Mouse (Mus musculus) brain, embryonic 14.5 days (tissue): Measurements from ENCODE around the gene Cd34. TPM values are rescaled to one million over a fixed set of nuclear protein-coding genes. Genes with fewer than 3 reads are reported as not detected.

Experiments
- DNase-seq: peaks from one replicate; pipeline ENCODE4 v3.0.0-alpha.2; 2011; ENCODE audit warnings: low read depth
- CTCF ChIP-seq: fragments of 200-500 bp; IDR thresholded peaks from 2 replicates; pipeline ENCODE4 v1.5.1; 2012; ENCODE audit warnings: inconsistent platforms, mild to moderate bottlenecking, moderate library complexity, borderline replicate concordance; ENCODE audit not compliant: insufficient read depth, insufficient read length; ENCODE audit errors: extremely low read depth
- POLR2A ChIP-seq: fragments of 200-500 bp; IDR thresholded peaks from 2 replicates; pipeline ENCODE4 v1.6.1; 2012; ENCODE audit warnings: mild to moderate bottlenecking, inconsistent platforms, borderline replicate concordance; ENCODE audit not compliant: poor library complexity, insufficient read depth, insufficient read length, severe bottlenecking; ENCODE audit errors: extremely low read depth
- polyA plus RNA-seq: library from polyadenylated mRNA; depleted of rRNA; stranded (reverse); fragments of >200 nt; gene quantifications from 2 replicates; pipeline ENCODE4 v1.2.3, GENCODE M21; 2012; rRNA removed

The Cd34 gene
- polyA plus RNA-seq, 1 experiment, result 33.1 TPM

DNA sequence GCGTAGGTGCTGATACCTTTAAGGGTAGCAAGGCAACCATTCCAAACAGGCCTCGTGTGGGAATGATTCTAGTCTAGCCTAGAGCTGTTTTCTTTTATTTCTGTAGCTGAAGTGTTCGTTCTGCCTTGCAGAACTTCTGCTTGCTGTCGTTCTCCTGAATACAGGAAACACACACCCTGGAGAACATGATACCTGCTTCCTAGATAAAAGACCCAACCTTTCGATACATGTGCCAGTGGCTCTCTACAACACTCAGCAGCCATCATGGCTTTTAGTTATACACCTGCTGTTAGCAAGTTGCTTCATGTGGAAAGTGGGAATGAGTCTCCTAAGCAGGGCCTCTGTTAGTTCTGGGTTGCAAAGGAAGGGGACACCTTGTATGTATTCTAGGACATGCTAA is 55.6 kb downstream of the Cd34 start:
- TF ChIP-seq CTCF (no peak), POLR2A (no peak)
- no peak for DNase-seq

DNA sequence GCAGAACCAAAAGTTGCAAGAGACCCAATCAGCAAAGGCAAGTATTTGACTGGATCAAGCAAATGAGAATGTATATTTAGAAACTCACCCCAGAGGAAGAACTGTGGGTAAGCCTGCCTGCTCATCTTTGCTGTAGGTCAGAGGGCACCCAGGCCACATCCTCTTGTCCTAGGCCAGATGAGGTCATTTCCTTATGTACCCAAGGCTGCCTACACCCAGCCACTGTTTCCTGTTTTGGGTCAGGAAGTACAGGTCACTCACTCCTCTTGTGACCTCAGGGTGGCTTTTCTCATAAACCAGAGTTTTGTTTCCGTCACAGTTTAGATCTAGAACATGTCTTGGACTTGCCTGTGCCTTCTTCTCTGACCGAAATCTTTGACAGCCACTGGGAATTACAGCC is 56.6 kb downstream of the Cd34 start:
- DNase-seq, result no peak
- TF ChIP-seq CTCF, result no peak
- no peak for TF ChIP-seq POLR2A

DNA sequence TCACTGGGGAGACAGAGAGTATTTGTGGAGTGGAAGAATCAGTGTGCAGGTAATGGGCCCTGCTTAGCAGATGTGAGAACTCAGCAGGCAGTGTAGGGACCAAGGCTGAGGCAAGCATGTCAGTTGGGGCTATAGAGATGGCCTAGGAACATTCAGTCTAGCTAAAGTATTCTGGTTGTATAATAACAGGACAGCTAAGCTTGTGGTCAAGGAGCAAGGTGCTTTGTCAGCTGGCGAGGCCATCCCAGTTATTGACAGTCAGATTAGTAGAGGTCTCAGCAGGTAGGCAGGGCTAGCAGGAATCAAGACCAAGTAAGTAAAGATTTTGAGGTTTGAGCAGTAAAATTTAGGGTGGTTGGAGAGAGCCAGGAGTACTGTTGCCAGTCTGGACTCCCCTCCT is 59.8 kb downstream of the Cd34 start:
- no peak for TF ChIP-seq CTCF
- no peak for TF ChIP-seq POLR2A
- DNase-seq, result no peak

DNA sequence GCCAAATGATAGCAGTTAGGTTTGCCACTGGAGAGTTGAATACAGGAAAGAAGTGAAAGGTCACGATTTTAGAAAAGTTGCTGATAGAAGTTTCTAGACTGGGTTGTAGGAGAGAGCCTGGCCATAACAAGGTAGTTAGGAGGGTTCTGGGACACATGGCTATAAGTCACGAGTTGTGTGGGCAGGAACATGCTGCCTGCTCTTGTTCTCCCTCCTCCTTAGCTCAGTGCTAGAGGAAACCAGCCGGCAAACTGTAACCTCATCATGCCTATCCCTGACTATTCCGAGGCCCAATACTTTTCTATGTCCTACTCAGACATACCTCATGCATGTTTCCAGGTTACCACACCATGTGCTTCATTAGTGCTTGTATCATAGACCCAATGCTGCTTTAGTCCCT is 64.7 kb downstream of the Cd34 start:
- TF ChIP-seq CTCF (no peak), POLR2A (no peak)

DNA sequence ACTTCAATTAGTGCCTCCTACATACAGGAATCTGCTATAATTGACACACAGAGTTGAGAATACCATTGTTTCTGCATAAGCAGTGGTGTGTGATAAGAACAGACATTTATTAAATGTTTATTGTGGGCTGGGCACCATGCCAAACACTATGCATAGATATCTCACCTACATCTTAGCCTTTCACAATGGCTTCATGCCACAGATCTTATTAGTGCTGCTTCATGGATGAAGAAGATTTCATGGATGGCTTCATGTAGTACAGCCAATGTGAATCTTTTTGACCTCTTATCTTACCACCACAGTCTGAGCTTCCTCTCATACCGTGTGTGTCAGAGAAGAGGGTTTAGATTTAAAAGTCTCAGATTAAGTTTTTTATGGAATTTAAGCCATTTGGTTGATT is 65.6 kb downstream of the Cd34 start:
- DNase-seq, result no peak

More for the DNA sequence above, 64.7 kb downstream of the Cd34 start:
- DNase-seq, result no peak

DNA sequence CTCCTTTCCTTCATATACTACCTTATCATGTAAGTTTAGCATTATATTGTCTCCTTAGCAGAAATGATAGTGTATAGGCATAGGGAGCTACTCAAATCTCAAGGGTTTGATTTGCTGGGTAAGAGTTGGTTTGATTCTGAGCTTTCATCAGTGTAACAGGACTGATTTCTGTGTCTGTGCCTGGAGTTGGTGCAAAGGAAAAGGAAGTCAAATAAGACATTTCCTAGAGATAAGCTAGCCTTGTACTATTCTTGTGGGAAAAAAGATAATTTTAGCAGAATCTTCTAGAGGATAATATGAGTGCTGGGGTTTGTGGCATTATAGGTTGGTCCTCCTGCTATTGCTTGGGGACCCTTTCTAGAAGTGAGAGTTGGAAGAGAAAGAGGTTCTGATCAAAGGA is 67.6 kb downstream of the Cd34 start:
- TF ChIP-seq CTCF, result no peak
- no peak for TF ChIP-seq POLR2A

More for the DNA sequence above, 65.6 kb downstream of the Cd34 start:
- TF ChIP-seq CTCF (no peak), POLR2A (no peak)

More for the DNA sequence above, 67.6 kb downstream of the Cd34 start:
- DNase-seq, result no peak

Other genes starting within 250 kb of the Cd34 start
- gene Cd46, start 153.4 kb downstream of the Cd34 start, polyA plus RNA-seq, result 3.6 and 5.1 TPM in 2 replicates
- 25.7 and 28.6 TPM in 2 replicates for gene Cr1l, start 192.8 kb downstream of the Cd34 start, polyA plus RNA-seq
- 0.16 and 0.30 TPM in 2 replicates for gene Cr2, start 237.9 kb downstream of the Cd34 start, polyA plus RNA-seq